Mouse (Mus musculus) CH12.LX (cell line): ENCODE measurements around the gene Rock2.

Experiments
- EP300 ChIP-seq: IDR thresholded peaks from 2 replicates; pipeline ENCODE4 v1.6.1; 2011; ENCODE audit warnings: low read length, improper control_type of control experiment
- ETS1 ChIP-seq: conservative IDR thresholded peaks from 2 replicates; pipeline ENCODE4 v1.6.1; 2012; ENCODE audit warnings: low read depth, mild to moderate bottlenecking, inconsistent platforms, low read length, improper control_type of control experiment, moderate library complexity
- MAFK ChIP-seq: IDR thresholded peaks from 2 replicates; pipeline ENCODE4 v1.6.1; 2011; ENCODE audit warnings: low read length, improper control_type of control experiment; ENCODE audit not compliant: insufficient replicate concordance
- POLR2A ChIP-seq: IDR thresholded peaks from 2 replicates; pipeline ENCODE4 v1.6.1; 2011; ENCODE audit warnings: low read depth, mild to moderate bottlenecking, improper control_type of control experiment, low read length

- TF ChIP-seq ETS1 (no peak), MAFK (no peak), POLR2A (no peak), EP300 (no peak)
Observed at GRCm38 (mm10) chr12:16867306-16867705, 27.4 kb upstream of the Rock2 start.
